Mouse (Mus musculus) ZHBTc4 (cell line): ENCODE results near the gene Tnni1.

Experiments used
- DNase-seq: peaks from one replicate; pipeline ENCODE4 v3.0.0-alpha.2; 2011; ENCODE audit warnings: low read depth, low spot score

Gene Tnni1

GRCm38 (mm10) chr1:135766592-135767306, 12.5 kb upstream of the Tnni1 start:
- DNase-seq: no peak

- peak; percentile 18 for DNase-seq
Measured at GRCm38 (mm10) chr1:135767324-135767890, 11.8 kb upstream of the Tnni1 start.

- no peak for DNase-seq
Measured at GRCm38 (mm10) chr1:135768400-135768799, 10.8 kb upstream of the Tnni1 start.

- DNase-seq: no peak
Measured at GRCm38 (mm10) chr1:135770237-135770636, 9.0 kb upstream of the Tnni1 start.

GRCm38 (mm10) chr1:135770896-135771572, 8.2 kb upstream of the Tnni1 start:
- DNase-seq: peak; percentile 64

- peak; percentile 62 for DNase-seq
Measured at GRCm38 (mm10) chr1:135771573-135771970, 7.7 kb upstream of the Tnni1 start.

GRCm38 (mm10) chr1:135776596-135776995, 2.6 kb upstream of the Tnni1 start:
- DNase-seq: no peak

GRCm38 (mm10) chr1:135777046-135777445, 2.2 kb upstream of the Tnni1 start:
- DNase-seq: no peak

- peak; percentile 92 for DNase-seq
Measured at GRCm38 (mm10) chr1:135780649-135781048, 1.4 kb downstream of the Tnni1 start.

- peak; percentile 88 for DNase-seq
Measured at GRCm38 (mm10) chr1:135781220-135781619, 2.0 kb downstream of the Tnni1 start.

GRCm38 (mm10) chr1:135782816-135783215, 3.6 kb downstream of the Tnni1 start:
- peak; percentile 34 for DNase-seq

GRCm38 (mm10) chr1:135787799-135788198, 8.6 kb downstream of the Tnni1 start:
- peak; percentile 90 for DNase-seq

- peak; percentile 69 for DNase-seq
Measured at GRCm38 (mm10) chr1:135788708-135789107, 9.5 kb downstream of the Tnni1 start.

- DNase-seq: peak; percentile 89
Measured at GRCm38 (mm10) chr1:135789815-135790214, 10.6 kb downstream of the Tnni1 start.

GRCm38 (mm10) chr1:135792143-135792939, 13.1 kb downstream of the Tnni1 start:
- DNase-seq: peak; percentile 92

- no peak for DNase-seq
Measured at GRCm38 (mm10) chr1:135793370-135794215, 14.4 kb downstream of the Tnni1 start.

- peak; percentile 54 for DNase-seq
Measured at GRCm38 (mm10) chr1:135794216-135795134, 15.2 kb downstream of the Tnni1 start.

- DNase-seq: no peak
Measured at GRCm38 (mm10) chr1:135798492-135798891, 19.3 kb downstream of the Tnni1 start.

- DNase-seq: no peak
Measured at GRCm38 (mm10) chr1:135799109-135799627, 19.9 kb downstream of the Tnni1 start.
